Mouse (Mus musculus): Measurements from ENCODE around the gene Ccdc188. TPM values are rescaled to one million over a fixed set of nuclear protein-coding genes. Genes with fewer than 3 reads are reported as not detected.

Ccdc188 gene
- total RNA-seq, 1 experiment from 2014 or later = not detected

DNA sequence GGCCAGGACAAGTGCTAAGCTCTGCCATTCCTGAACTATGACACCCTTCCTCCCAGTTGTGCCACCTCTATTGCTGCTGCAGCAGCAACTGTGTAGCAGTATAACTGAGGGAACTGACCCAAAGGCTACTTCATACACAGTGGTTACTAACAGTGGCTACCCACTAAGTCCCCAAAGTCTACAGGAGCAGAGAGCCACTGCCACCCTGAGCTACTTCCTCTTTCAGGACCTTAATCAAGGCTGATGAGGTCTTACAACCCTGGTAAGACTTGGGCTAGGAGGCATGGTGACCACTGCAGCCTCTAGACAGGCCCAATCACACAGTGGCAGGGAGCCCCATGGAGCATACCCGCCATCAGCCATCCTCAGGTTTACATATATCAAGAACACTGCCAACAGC lies 15.6 kb upstream of the Ccdc188 start:
- no peak for DNase-seq

DNA sequence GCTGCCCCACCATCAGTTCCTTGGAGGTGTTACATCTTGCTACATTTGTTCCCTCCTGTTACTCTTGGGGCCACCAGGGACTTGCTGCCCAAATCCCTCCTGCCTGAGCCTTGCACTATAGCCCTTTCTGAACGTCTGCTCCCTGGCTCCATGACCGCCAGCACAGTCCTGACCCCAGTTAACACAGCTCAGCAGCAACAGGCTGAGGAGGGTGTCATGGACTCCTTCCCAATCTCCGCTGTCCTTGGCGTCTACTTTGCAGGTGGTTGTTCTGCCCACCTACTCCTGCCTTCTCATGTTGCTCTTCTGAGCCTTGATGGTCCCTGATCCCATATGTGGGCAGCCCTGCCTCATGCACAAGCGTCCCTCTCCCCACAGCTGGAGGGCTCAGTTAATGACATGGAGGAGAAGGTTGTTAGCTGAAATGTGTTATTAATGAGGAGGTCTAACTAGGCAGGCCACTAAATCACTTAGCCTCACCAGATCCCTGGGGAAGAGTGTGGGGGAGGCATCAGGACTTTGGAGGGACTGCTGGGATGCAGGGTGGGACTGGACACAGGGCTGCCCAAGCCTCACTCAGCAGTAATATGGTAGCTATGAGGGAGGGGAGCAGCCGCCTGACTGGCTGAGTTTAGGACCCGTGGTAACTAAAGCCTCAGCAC lies 14.1 kb upstream of the Ccdc188 start:
- no peak for DNase-seq

DNA sequence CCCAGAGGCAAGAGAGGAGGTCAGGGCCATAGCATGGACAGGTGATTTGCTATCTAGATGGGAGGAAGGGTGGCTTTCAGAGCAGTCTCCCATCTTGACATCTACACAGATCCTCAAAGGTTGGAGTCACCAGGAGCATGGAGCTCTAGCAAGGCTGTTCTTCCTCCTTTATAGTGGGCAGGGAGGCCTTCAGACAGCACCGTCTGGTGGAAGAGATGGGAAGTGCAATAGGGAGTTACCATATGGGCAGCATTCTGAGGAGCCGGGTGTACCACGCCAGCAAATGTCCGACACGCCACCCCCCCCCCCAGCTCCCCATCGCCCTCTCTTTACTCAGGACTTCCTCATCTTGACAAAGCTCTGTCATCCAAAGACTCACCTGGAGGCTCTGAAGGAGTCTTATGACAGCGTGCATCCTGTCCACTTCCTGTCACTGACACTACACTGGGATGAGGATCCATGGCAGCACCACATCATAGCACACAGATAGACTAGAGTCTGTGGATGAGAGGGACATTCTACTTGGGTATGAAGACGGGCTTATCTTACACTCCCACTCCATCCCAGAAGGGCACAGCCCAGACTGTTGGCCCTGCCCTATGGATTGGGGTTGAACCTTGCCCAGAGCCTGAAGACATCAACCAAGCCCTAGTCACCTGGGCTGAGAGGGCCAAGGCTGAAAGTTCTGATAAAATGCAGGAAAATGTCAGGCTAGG lies 6.8 kb upstream of the Ccdc188 start:
- DNase-seq = peak; percentile 57

- DNase-seq = peak; percentile 88
Observed at GRCm38 (mm10) chr16:18211417-18212171, 6.1 kb upstream of the Ccdc188 start.

- no peak for DNase-seq
Observed at GRCm38 (mm10) chr16:18213689-18214088, 4.0 kb upstream of the Ccdc188 start.

GRCm38 (mm10) chr16:18214858-18215257 lies 2.8 kb upstream of the Ccdc188 start:
- no peak for DNase-seq

- DNase-seq = no peak
Observed at GRCm38 (mm10) chr16:18218580-18218996, 909 bp downstream of the Ccdc188 start.

DNA sequence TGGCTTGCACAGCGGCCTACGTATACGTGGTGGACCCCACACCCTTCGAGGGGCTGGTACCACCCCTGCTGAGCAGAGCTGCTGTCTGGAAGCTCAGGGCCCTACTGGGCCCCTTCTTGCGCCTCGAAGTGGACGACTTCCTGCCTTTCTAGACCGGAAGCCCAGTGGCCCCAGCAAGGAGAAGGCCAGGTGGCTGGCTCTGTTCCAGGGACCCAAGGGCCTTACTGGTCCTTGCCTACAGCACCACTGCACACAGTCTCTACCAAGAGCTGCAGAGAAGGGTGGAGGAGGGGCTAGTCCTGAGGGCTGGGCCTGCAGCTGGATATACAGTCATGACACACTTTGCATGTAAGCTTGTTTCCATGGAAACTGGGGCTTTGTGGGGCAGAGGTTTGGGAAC lies 2.3 kb downstream of the Ccdc188 start:
- peak; percentile 37 for DNase-seq

GRCm38 (mm10) chr16:18220856-18221542 lies 3.3 kb downstream of the Ccdc188 start:
- no peak for DNase-seq

- no peak for DNase-seq
Observed at GRCm38 (mm10) chr16:18221543-18221898, 3.8 kb downstream of the Ccdc188 start.

DNA sequence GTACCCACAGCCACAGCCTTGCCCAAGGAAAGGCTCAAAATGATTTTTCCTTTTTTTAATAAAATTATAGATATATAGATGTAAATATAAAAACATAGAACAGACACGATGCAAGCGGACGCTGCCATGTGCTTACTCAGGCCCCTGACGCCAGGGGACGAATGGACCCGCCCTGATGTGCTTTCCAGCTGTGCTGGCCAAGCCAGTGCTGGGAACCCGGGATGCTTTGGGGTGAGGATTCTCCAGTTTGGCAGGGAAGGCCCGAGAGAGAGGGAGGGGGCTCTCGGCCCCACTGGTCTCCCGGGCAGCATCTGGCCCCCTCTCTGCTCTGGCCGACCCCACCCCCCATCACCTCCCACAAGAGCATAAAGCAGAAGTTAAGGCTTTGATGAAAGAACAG lies 4.5 kb downstream of the Ccdc188 start:
- DNase-seq = no peak

DNA sequence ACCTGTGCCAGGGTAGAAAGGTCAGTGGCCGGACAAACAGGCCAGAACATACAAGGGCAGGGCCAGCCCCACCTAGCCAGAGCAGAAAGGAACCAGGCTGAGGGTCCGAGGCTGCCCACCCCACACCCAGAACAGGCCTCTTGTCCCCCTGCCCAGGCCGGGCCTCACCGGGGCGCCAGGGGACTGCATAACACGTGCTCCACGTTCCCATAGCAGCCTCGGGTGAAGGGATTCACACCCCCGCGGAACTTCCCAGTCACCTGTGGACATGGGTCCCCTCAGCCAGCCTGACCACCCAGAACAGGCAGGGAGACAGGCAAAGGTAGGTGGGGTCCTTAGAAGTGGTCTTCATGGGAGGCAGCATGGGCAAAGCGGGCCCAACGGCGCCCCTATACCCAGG lies 9.5 kb downstream of the Ccdc188 start:
- no peak for DNase-seq

DNA sequence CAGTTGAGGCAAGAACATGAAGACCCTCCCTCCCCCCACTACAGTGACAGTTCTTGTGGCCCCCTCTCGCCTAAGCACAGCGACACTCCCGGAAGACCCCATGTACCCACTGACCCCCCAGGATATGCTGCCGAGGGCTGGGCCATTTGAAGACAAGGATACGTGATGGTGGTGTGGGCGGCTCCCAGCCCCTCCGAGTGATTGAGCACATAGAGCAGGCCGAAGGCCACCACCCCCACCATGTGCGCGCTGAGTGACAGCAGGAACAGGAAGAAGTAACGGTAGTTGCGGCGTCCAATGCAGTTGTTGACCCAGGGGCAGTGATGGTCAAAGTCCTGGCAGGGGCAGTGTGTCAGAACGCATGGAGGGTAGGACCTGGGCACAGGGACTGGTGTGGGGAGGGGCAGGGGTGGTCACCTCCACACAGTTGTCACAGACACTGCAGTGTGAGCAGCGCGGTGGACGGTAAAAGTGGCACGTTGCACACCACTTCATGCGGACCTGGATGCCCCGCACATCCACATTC lies 10.3 kb downstream of the Ccdc188 start:
- DNase-seq = no peak

DNA sequence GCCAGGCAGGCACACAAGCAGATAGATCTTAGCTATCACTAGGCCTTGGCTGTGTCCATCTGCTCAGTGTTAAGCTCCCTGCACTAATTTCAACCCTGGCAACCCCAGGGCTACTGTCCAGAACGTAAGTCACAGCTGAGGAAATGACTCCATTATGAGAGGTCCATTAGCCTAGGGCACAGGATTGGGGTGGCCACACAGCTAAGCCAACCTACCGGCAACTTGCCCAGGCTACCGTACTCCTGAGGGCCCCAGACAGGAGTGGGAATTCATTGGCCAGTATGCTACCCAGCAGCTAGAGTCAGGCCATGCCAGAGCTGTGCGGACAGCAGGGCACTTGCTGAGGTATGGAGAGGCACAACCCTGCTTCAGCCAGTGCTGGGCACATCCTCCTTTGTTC lies 11.2 kb downstream of the Ccdc188 start:
- no peak for DNase-seq

- peak; percentile 46 for DNase-seq
Observed at GRCm38 (mm10) chr16:18229622-18230021, 11.9 kb downstream of the Ccdc188 start.

- no peak for DNase-seq
Observed at GRCm38 (mm10) chr16:18230617-18231016, 12.9 kb downstream of the Ccdc188 start.

DNA sequence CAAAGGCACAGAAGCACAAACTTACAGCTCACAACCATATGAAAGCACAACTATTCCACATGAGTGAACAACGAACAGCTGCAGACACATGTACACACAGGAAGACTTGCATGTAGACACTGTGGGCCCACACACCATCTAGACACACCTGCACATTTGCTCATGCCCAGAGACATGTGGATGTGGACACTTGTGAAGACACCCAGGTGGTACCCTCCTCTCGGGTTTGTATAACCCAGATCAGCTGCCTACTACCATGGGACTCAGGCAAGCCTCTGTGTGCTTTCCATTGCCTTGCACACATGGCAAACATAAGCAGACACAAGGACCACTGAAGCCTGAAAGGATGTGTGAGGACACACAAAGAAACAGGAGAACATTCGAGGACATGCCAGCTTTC lies 13.4 kb downstream of the Ccdc188 start:
- DNase-seq = no peak

- DNase-seq = no peak
Observed at GRCm38 (mm10) chr16:18231451-18231850, 13.8 kb downstream of the Ccdc188 start.

DNA sequence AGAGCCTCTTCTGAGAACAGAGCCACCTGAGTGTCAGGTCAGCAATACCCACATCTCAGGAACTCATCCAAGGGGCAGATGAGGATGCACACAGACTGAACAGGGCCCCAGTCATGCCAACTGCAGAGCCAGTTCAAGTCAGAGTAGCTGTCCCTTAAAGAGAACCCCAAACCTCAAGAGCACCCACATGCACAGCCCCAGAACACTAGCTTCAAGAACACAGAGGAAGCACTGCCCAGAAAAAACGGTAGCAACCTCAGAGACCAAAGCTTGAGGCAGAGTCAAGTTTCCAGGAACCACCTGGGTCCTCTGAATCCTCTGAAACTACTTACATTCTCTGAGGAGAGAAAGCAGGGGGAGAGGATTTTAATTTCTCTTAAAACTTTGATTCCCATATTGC lies 15.8 kb downstream of the Ccdc188 start:
- DNase-seq = no peak

DNA sequence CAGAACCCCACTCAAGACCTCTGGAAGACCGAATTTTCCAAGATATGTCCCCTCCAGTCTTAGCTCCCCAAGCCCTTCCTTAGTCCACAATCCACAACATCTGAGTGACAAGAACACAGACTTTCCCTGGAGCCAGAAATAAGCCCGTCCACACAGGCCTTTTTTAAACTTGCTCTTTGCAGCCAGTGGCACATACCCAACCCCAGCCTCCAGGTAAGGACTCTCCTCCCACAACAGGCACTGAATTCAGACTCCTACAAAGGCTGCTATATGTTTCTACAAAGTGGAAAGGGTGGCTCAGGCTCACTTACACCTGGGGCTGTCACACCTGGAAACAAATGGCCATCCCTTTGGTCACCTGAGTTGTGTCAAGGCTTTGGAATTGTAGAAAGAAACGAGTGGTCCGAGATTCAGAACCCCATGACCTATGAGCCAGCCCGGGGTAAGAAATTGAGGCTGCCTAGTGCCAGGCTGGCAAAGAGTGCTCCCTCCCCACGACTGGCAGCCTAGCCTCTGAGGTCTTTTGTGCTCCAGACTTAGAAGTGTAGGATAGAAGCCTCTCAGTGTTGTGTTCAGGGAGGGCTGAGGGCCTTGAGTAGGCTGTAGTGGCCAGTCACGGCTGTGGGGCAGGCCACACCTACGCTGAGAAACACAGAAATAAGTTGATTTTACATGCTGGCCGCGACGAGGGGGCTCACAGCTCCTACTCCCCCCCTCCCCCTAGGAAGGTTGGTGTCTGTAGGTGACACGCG lies 16.4 kb downstream of the Ccdc188 start:
- DNase-seq = no peak

DNA sequence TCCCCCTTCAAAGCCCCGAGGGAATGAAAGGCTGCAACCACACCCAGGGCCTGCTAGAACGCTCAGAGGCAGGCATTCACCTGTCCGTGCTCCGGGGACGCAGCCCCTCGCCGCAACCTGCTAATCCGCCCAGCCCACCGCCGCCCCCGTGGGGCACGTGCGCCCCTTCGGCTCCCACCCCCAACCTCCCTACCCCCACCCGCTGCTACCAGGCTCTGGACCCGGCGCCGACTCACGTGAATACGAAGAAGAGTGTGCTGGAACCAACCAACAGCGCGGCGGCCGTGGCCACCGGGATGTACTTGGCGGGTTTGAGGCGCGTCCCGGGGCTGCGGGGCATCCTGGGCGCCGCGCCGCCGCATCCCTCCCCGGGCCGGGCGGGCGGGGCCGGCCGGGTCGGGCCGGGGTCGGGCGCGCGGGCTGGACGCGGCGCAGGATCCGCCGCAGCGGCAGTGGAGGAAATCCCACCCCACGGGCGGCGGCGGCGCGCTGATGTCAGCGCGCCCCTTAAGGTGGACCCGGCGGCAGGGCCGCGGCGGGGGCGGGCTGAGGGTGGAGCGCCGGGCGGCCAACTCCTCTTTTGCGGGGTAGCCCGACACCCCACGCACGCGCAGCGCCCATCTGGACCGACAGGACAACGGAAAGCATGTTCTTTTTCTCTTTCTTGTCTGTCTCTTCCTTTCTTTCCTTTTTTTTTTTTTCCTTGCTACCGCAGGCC lies 17.2 kb downstream of the Ccdc188 start, which contains the start of gene Zdhhc8:
Gene Zdhhc8, minus strand, starts transcription at position 466 of the 718 bp plus-strand sequence.
- peak; percentile 86 for DNase-seq
